Mouse (Mus musculus): ENCODE results near the gene Fam186b.
A peak's percentile ranks its signal among the peaks of the same experiment; 100 is the strongest.

Gene Fam186b

DNA sequence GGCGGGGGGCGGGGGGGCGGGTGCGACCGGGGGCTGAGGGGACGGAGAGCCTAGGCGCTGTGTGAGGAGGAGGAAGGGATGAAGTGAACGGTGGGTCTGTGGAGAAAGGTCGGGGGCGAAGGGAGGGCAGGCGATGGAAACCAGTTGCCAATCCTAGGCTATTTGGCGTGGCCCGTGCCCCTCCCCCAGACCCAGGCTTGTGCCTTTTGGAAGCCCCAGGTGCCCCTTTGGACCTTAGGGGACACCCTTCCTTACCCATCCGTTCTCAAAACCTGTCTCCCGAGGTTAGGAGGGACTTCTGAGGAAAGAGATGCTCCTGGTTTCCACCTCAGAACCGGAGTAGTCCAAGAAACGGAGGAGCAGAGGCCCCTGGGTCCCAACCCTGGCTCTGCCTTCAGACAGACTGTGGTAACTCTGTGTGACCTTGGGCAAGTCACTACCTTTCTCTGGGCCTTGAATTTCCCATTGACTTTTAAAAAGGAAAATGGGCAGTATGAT lies at the start of gene Fam186b:
TSS of gene Fam186b (minus strand) at position 405 of the 498 bp plus-strand sequence.
- DNase-seq = peak; percentile 50

- no peak for DNase-seq
Observed at GRCm38 (mm10) chr15:99344961-99345360, 49.3 kb upstream of the Fam186b start.

DNA sequence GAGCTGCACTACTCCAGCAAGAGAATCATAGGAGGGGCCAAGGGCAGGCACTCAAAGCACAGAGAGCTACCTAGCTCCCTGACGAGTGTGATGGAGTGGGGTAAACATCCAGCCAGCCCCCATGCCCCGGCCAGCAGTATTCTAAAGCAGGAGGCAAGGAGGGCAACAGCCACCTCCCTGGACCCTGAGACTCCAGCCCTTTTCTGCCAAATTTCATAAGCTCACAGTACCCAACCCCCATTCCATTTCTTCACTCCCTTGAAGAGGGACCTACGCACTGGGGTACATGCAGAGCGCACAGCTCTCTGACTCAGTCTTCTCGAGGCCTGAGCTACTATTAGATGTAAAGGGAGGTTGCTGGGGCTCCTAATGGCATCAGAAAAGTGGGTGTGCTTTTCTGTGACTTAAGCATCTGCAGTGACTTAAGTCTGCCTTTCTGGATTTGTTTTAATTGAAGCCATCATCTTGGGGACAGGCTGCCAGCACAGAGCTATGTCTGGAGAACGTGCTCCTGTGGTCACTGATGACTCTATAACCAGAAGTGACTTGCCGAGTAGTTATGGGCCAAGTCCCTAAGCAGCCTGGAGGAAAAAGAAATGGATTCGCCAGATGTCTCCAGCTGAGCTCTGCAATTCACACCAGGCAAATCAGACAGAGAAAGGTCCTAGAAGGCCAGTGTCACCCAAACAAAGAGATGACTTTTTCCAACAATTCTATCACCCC lies 48.6 kb upstream of the Fam186b start:
- no peak for DNase-seq

DNA sequence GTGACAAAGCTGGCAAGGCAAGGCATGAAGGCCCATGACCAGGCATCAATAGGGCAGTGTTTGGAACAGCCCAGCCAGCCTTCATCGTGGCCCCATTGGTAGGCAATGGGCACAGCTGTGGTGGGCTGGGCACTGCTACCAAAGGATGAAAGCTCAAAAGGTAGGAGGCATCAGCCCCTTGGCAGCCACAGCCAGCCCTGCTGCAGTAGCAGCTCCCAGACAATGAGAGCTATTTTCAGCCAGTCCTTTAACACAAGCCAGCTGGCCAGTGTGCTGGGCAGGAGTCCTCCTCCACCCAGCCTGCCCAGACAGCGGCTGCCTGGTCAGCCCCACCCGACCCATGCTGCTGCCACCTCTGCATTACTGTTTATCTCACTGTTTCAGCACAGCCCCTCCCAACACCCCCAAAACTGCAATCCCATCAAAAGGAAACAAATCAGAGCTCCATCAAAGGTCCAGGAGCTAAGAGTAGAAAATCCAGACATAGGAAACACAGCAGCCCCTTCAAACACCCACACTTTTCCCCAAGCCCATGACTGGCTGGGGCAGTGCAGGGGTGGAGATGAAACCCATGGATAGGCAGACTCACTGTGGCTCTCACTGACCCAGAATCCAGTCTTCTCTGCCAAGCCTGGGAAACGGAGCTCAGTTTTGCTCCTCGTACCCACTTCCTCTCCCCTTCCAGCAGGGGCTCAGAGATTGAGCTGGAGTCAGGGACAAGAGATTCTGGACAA lies 47.9 kb upstream of the Fam186b start:
- DNase-seq = no peak

- no peak for DNase-seq
Observed at GRCm38 (mm10) chr15:99342194-99342981, 46.7 kb upstream of the Fam186b start.

- DNase-seq = no peak
Observed at GRCm38 (mm10) chr15:99341102-99341501, 45.4 kb upstream of the Fam186b start.

GRCm38 (mm10) chr15:99339669-99340068 lies 44.0 kb upstream of the Fam186b start:
- DNase-seq = no peak

DNA sequence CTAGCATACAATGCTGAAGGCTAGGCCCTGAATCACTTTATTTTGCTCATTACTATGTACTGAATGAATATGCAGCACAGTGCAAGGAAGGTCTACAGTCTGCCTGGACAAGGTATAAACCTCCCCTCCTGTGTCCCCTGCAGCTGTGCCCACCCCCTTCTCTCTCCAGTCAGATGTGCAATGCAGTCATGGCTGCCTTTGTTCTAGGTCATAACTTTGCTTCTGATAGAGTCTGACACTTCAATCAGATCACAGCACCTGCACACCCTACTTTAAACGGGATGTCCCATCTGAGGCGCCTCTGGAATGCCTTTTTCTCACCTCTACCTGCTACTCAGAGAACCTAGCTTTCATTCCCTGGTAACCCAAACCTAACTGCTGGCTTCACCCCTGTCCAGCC lies 43.2 kb upstream of the Fam186b start:
- no peak for DNase-seq

DNA sequence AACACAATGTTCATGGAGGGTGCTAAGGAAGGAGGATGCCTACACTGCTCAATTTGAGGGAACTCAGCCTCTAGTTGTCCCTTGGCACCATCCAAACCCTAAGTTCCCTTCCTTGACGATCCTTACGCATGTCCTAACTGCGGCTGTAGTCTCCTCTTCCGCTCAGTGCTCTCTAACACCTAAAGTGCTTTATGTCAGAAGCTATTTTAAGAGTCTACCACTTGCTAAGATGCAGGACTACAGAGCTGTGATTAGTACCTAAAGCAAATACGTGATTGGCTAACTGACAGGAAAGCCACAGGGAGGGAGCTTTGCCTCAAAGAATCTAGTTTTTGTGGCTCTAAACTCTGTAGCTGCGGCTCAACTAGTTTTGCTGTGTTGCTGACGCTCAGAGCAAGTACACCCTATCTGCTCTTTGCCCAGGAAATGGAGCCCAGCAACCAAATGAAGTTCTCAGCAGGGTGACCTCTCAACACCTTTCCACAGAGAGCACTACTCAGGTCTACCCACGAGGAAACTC lies 40.2 kb upstream of the Fam186b start:
- no peak for DNase-seq

GRCm38 (mm10) chr15:99334500-99334899 lies 38.8 kb upstream of the Fam186b start:
- no peak for DNase-seq

- peak; percentile 74 for DNase-seq
Observed at GRCm38 (mm10) chr15:99333676-99334065, 38.0 kb upstream of the Fam186b start.

- DNase-seq = peak; percentile 90
Observed at GRCm38 (mm10) chr15:99332921-99333675, 37.4 kb upstream of the Fam186b start.

GRCm38 (mm10) chr15:99332111-99332510 lies 36.4 kb upstream of the Fam186b start:
- DNase-seq = no peak

- DNase-seq = no peak
Observed at GRCm38 (mm10) chr15:99331341-99331740, 35.7 kb upstream of the Fam186b start.

GRCm38 (mm10) chr15:99330324-99330723 lies 34.6 kb upstream of the Fam186b start:
- DNase-seq = no peak

- no peak for DNase-seq
Observed at GRCm38 (mm10) chr15:99328011-99328410, 32.3 kb upstream of the Fam186b start.

DNA sequence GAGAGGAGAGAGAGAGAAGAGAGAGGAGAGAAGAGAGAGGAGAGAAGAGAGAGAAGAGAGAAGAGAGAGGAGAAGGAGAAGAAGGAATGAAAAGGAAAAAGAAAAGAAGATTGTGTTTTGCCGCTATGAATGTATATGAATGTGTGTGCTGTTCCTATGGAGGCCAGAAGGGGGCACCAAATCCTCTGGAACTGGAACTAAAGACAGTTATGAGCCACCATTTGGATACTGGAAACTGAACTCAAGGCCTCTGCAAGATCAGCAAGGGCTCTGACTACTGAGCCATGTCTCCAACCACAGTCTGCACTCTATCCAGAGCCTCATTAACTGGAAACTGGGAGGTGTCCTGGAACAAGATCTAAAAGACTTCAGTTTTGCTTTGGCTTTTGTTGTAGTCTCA lies 31.3 kb upstream of the Fam186b start:
- DNase-seq = no peak

DNA sequence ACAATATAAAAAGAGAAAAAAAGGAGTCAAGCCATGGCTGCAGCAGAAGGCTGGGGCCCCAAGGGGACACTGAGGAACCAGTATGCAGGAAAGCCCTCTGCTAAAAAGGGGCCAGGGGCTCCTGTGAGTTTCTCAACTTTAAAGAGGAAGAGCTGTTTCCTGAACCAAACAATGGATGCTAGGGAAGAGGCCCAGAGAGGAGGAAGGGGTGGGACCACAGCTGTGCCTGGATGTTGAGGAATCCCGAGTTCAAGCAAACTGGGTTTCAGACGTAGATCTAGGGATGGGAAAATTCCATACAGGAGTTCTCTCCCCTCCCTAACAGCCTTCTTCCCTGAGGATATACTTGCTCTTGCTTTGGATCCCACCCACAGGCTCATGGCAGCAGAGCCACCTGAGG lies 30.7 kb upstream of the Fam186b start:
- peak; percentile 71 for DNase-seq

DNA sequence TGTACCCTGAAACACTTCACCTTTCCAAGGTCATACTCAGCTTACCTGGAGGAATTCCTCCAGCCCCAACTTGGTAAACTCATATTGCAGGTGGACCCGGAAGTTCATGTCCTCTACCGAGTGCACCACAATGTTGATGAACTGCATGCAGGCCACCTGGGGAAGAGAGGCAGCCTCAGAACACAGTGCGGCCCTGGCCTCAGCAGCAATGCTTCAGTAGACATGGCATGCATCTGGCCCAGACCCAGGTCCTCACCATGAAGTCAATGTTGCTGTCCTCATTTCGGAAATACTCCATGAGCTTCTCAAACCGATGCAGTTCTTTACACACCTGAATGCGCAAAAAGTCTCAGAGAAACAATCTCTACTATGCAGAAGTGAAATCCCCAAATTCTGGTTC lies 29.9 kb upstream of the Fam186b start:
- no peak for DNase-seq

GRCm38 (mm10) chr15:99324151-99324550 lies 28.5 kb upstream of the Fam186b start:
- DNase-seq = no peak

DNA sequence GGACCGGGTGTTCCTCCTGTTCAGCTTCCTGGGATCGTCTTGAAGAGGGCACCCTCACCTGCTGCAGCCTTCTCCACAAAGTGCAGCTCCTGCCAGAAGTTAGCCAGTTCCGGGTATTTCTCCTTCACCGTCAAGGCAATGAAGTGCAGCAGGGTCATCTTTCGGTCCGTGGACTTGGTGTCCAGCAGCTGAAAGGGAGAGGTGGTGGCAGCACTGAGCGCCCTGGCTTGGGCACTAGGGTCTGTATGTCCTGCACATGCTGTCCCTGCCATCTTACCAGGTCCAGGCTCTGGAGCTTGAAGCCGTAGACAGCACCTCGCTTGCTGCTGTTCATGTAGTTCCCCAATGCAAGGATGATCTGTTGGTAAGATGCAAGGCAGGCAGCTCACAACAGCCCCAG lies 25.3 kb upstream of the Fam186b start:
- no peak for DNase-seq

DNA sequence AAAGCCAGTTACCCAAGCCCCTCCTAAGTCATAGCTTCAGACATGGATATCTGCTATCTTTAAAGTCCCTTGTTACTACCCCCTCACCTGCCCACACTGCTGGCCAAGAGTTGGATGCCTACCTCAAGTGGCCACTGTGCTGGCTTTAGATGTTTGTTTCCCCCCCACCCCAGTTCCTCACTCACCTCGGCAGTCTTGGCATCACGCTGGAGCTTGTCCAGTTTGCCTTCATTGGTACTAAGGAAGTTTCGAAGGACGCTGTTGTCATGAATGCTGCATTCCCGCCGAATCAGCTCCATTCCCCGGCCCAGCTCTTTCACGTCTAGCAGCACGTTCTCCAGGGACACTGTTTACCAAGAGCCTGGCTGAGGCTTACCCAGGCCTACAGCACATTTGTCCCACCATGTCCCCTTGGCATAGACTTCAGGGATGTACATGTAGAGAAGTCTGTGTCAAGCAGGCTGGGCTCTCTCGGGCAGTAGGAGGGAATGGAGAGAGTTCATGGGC lies 24.5 kb upstream of the Fam186b start:
- no peak for DNase-seq

Measured in kidney, postnatal 14 days (tissue).